32 mouse cellular contexts compared by ENCODE assay signal in genomic region chr11:23078541-23078940, GRCm38 (mm10).
"Had no signal": no experiment of that assay in that cellular context is flagged by ENCODE, and none has a peak within 500 bp of the region (broad histone marks: within the 10 kb centered on the region; RNA-seq: fewer than 3 reads in every experiment).

No protein-coding gene starts in this region.

- ATAC-seq: liver, embryonic 12.5 days; liver, postnatal 0 days; lung, postnatal 0 days; midbrain, embryonic 13.5 days; midbrain, embryonic 15.5 days; midbrain, embryonic 16.5 days had no signal

- H3K36me3 ChIP-seq: limb, embryonic 10.5 days; limb, embryonic 12.5 days; limb, embryonic 13.5 days; limb, embryonic 15.5 days; liver, embryonic 12.5 days; liver, embryonic 13.5 days; liver, embryonic 15.5 days; lung, embryonic 15.5 days; midbrain, embryonic 10.5 days; midbrain, embryonic 12.5 days; midbrain, embryonic 13.5 days; midbrain, embryonic 15.5 days; neural tube, embryonic 12.5 days had no signal

- H3K9me3 ChIP-seq: limb, embryonic 10.5 days; limb, embryonic 12.5 days; limb, embryonic 13.5 days; limb, embryonic 15.5 days; liver, embryonic 12.5 days; liver, embryonic 13.5 days; liver, embryonic 15.5 days; lung, embryonic 15.5 days; megakaryocyte, embryonic 14.5 days; midbrain, embryonic 10.5 days; midbrain, embryonic 12.5 days; midbrain, embryonic 13.5 days; midbrain, embryonic 15.5 days; neural tube, embryonic 12.5 days had no signal

- H3K4me3 ChIP-seq: limb, embryonic 10.5 days; limb, embryonic 12.5 days; limb, embryonic 13.5 days; limb, embryonic 15.5 days; liver, embryonic 12.5 days; liver, embryonic 13.5 days; liver, embryonic 15.5 days; lung, embryonic 15.5 days; megakaryocyte, embryonic 14.5 days; midbrain, embryonic 10.5 days; midbrain, embryonic 12.5 days; midbrain, embryonic 13.5 days; midbrain, embryonic 15.5 days; myocyte; neural tube, embryonic 12.5 days had no signal

- H3K9ac ChIP-seq: limb, embryonic 12.5 days; limb, embryonic 13.5 days; limb, embryonic 15.5 days; liver, embryonic 12.5 days; liver, embryonic 13.5 days; liver, embryonic 14.5 days; liver, embryonic 15.5 days; liver, postnatal 0 days; lung, embryonic 14.5 days; lung, embryonic 15.5 days; midbrain, embryonic 12.5 days; midbrain, embryonic 13.5 days; midbrain, embryonic 15.5 days; neural tube, embryonic 12.5 days had no signal

- H3K27me3 ChIP-seq: limb, embryonic 12.5 days; limb, embryonic 13.5 days; limb, embryonic 15.5 days; liver, embryonic 12.5 days; liver, embryonic 13.5 days; liver, embryonic 15.5 days; lung, embryonic 15.5 days; megakaryocyte, embryonic 14.5 days; midbrain, embryonic 12.5 days; midbrain, embryonic 13.5 days; midbrain, embryonic 15.5 days; neural tube, embryonic 12.5 days had no signal

- H3K4me1 ChIP-seq: limb, embryonic 10.5 days; limb, embryonic 12.5 days; limb, embryonic 15.5 days; liver, embryonic 12.5 days; liver, embryonic 13.5 days; liver, embryonic 15.5 days; lung, embryonic 15.5 days; midbrain, embryonic 12.5 days; midbrain, embryonic 13.5 days; midbrain, embryonic 15.5 days; neural tube, embryonic 12.5 days had no signal

- DNase-seq: left cerebral cortex, postnatal 4 days; liver; liver, embryonic 13.5 days; liver, postnatal 0 days; lung, adult 18-20 months; lung, adult 2 months; lung, embryonic 14.5 days; lung, postnatal 10 days; lung, postnatal 14 days; lung, postnatal 36 days; lung, postnatal 4 days; midbrain, embryonic 14.5 days had no signal

- H3K27ac ChIP-seq: limb, embryonic 10.5 days; limb, embryonic 12.5 days; limb, embryonic 13.5 days; limb, embryonic 15.5 days; liver, embryonic 12.5 days; liver, embryonic 13.5 days; liver, embryonic 14.5 days; liver, embryonic 15.5 days; lung, embryonic 15.5 days; macrophage; midbrain, embryonic 10.5 days; midbrain, embryonic 12.5 days; midbrain, embryonic 13.5 days; midbrain, embryonic 15.5 days; neural tube, embryonic 12.5 days had no signal

- H3K4me2 ChIP-seq: limb, embryonic 12.5 days; limb, embryonic 13.5 days; limb, embryonic 15.5 days; liver, embryonic 11.5 days; liver, embryonic 12.5 days; liver, embryonic 13.5 days; liver, embryonic 15.5 days; lung, embryonic 14.5 days; lung, embryonic 15.5 days; midbrain, embryonic 11.5 days; midbrain, embryonic 12.5 days; midbrain, embryonic 13.5 days; midbrain, embryonic 15.5 days; neural tube, embryonic 12.5 days had no signal
